Mouse (Mus musculus): ENCODE data around the gene Hsdl1.

The Hsdl1 gene

GRCm38 (mm10) chr8:119528762-119529161 lies 46.2 kb downstream of the Hsdl1 start:
- DNase-seq (ENCODE audit: low read depth), result no peak

GRCm38 (mm10) chr8:119520102-119520501 lies 54.9 kb downstream of the Hsdl1 start:
- DNase-seq (ENCODE audit: low read depth), result peak; percentile 40

- DNase-seq (ENCODE audit: low read depth), result no peak
Measured at GRCm38 (mm10) chr8:119516674-119517073, 58.3 kb downstream of the Hsdl1 start.

- no peak for DNase-seq (ENCODE audit: low read depth)
Measured at GRCm38 (mm10) chr8:119515767-119516166, 59.2 kb downstream of the Hsdl1 start.

- no peak for DNase-seq (ENCODE audit: low read depth)
Measured at GRCm38 (mm10) chr8:119514940-119515339, 60.0 kb downstream of the Hsdl1 start.

GRCm38 (mm10) chr8:119513405-119513804 lies 61.6 kb downstream of the Hsdl1 start:
- no peak for DNase-seq (ENCODE audit: low read depth)
